Mouse (Mus musculus) forebrain, embryonic 16.5 days (tissue): ENCODE data around the gene Krtap6-1. TPM values are rescaled to one million over a fixed set of nuclear protein-coding genes. Genes with fewer than 3 reads are reported as not detected.

Source experiments
- polyA plus RNA-seq: library from polyadenylated mRNA; unstranded; fragments of >200 nt; fragmentation: Nextera tagmentation; extraction: Ambion mirVana; gene quantifications from 2 replicates; pipeline ENCODE4 v1.2.1, GENCODE M21; 2015

Gene Krtap6-1
- polyA plus RNA-seq, 1 experiment from 2014 or later, result not detected

Other genes starting within 250 kb of the Krtap6-1 start
- not detected in 2 replicates for gene Gm20741, start 219.5 kb upstream of the Krtap6-1 start, polyA plus RNA-seq
- gene Krtap15, start 211.5 kb upstream of the Krtap6-1 start, polyA plus RNA-seq, result not detected in 2 replicates
- not detected in 2 replicates for gene Krtap14, start 205.6 kb upstream of the Krtap6-1 start, polyA plus RNA-seq
- not detected in 2 replicates for gene Krtap19-1, start 162.3 kb upstream of the Krtap6-1 start, polyA plus RNA-seq
- gene Krtap19-2, start 157.4 kb upstream of the Krtap6-1 start, polyA plus RNA-seq, result not detected in 2 replicates
- gene Krtap19-3, start 153.7 kb upstream of the Krtap6-1 start, polyA plus RNA-seq, result not detected in 2 replicates
- gene Krtap19-4, start 146.6 kb upstream of the Krtap6-1 start, polyA plus RNA-seq, result not detected in 2 replicates
- gene Krtap19-5, start 135.2 kb upstream of the Krtap6-1 start, polyA plus RNA-seq, result not detected in 2 replicates
- not detected in 2 replicates for gene Krtap19-9b, start 99.4 kb upstream of the Krtap6-1 start, polyA plus RNA-seq
- gene Krtap16-3, start 68.8 kb upstream of the Krtap6-1 start, polyA plus RNA-seq, result not detected in 2 replicates
- gene Krtap22-2, start 20.9 kb upstream of the Krtap6-1 start, polyA plus RNA-seq, result not detected in 2 replicates
- not detected in 2 replicates for gene Gm10229, start 16.4 kb upstream of the Krtap6-1 start, polyA plus RNA-seq
- not detected in 2 replicates for gene Gm10228, start 9.8 kb downstream of the Krtap6-1 start, polyA plus RNA-seq
- gene Krtap6-5, start 16.2 kb downstream of the Krtap6-1 start, polyA plus RNA-seq, result not detected in 2 replicates
- gene 1110025L11Rik, start 32.3 kb downstream of the Krtap6-1 start, polyA plus RNA-seq, result not detected in 2 replicates
- gene Krtap6-3, start 52.3 kb downstream of the Krtap6-1 start, polyA plus RNA-seq, result not detected in 2 replicates
- gene Gm6358, start 109.2 kb downstream of the Krtap6-1 start, polyA plus RNA-seq, result not detected in 2 replicates
- gene Gm10061, start 119.4 kb downstream of the Krtap6-1 start, polyA plus RNA-seq, result not detected in 2 replicates
- not detected in 2 replicates for gene Gm9789, start 126.3 kb downstream of the Krtap6-1 start, polyA plus RNA-seq
- not detected in 2 replicates for gene Gm7735, start 137.8 kb downstream of the Krtap6-1 start, polyA plus RNA-seq
- gene 1110057P08Rik, start 143.0 kb downstream of the Krtap6-1 start, polyA plus RNA-seq, result not detected in 2 replicates
- not detected in 2 replicates for gene Krtap20-2, start 174.2 kb downstream of the Krtap6-1 start, polyA plus RNA-seq